Mouse (Mus musculus) myocyte (in vitro differentiated cells): ENCODE results near the gene Stmn1.

Source experiments
- MYOD1 ChIP-seq, 3 experiments: IDR thresholded peaks; one replicate each; pipeline ENCODE4 v1.6.1; 2011; ENCODE audit warnings: control low read depth in 2 of 3, low read depth in 2 of 3, mild to moderate bottlenecking in 2 of 3, moderate library complexity in 1 of 3; ENCODE audit not compliant: insufficient read length in 2 of 3, control insufficient read depth in 1 of 3
- POLR2A ChIP-seq: IDR thresholded peaks from one replicate; pipeline ENCODE4 v1.6.1; 2011; ENCODE audit warnings: low read depth, mild to moderate bottlenecking, control low read depth, moderate library complexity; ENCODE audit not compliant: insufficient read length
- POLR2AphosphoS2 ChIP-seq: IDR thresholded peaks from one replicate; pipeline ENCODE4 v1.6.1; 2011; ENCODE audit warnings: low read depth, control low read depth; ENCODE audit not compliant: insufficient read length
- TCF12 ChIP-seq: IDR thresholded peaks from one replicate; pipeline ENCODE4 v1.6.1; 2011; ENCODE audit warnings: mild to moderate bottlenecking, control low read depth; ENCODE audit not compliant: poor library complexity, insufficient read depth, severe bottlenecking
- USF1 ChIP-seq: IDR thresholded peaks from one replicate; pipeline ENCODE4 v1.6.1; 2011; ENCODE audit warnings: low read depth, mild to moderate bottlenecking, control low read depth, moderate library complexity

DNA sequence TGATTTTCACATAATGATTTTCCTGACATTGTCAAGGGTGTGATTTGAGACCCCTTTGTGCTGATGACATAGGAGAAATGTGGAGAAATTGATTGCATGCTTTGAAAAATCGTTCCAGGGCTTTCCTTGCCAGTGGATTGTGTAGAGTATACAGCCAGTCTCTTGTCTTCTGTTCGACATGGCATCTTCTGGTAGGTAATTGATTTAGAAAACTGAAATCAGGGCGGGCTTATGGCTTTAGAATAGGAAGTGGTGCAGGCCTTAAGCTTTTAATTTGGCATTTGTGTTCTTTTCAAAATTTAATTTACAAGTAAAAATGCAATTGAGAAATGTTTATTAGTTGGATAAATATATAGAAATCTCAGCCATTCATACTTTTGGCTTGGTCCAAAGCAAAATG, 1.9 kb downstream of the Stmn1 start:
- no peak for TF ChIP-seq TCF12
- no peak for TF ChIP-seq POLR2A
- TF ChIP-seq MYOD1 (IDR thresholded peaks at IDR 0.05; ENCODE audit: control insufficient read depth in 1 of 3, insufficient read length in 2 of 3, low read depth in 2 of 3), result no peak
- no peak for TF ChIP-seq USF1
- no peak for TF ChIP-seq POLR2AphosphoS2
